Mouse (Mus musculus) cortical plate, adult 2 months (tissue): ENCODE results near the gene Parm1.

Experiments used
- CTCF ChIP-seq: fragments of 200-500 bp; IDR thresholded peaks from 2 replicates; pipeline ENCODE4 v1.5.1; 2011; ENCODE audit warnings: mild to moderate bottlenecking, control low read depth, low read length; ENCODE audit not compliant: insufficient read depth; ENCODE audit errors: extremely low read depth
- POLR2A ChIP-seq: fragments of 200-500 bp; IDR thresholded peaks from 2 replicates; pipeline ENCODE4 v1.6.1; 2011; ENCODE audit warnings: mild to moderate bottlenecking, low read length, control low read depth; ENCODE audit not compliant: insufficient read depth; ENCODE audit errors: extremely low read depth

- TF ChIP-seq CTCF (no peak), POLR2A (no peak)
These were observed 68.8 kb downstream of the Parm1 start for GRCm38 (mm10) chr5:91586206-91586605.
